Mouse (Mus musculus) midbrain, embryonic 12.5 days (tissue): ENCODE data around the gene Gpr157. TPM values are rescaled to one million over a fixed set of nuclear protein-coding genes. Genes with fewer than 3 reads are reported as not detected.

Source experiments
- ATAC-seq: fragments of 200-750 bp; cut with Nextera tagmentation; 2 replicates; pipeline ENCODE4 v1.8.0; 2017; ENCODE audit warnings: low read depth, moderate TSS enrichment, moderate library complexity; ENCODE audit not compliant: low FRiP score
- H3K27ac ChIP-seq: fragments of 300-500 bp; sonication (generic); replicated peaks from 2 replicates; pipeline ENCODE4 v1.5.1; 2016; ENCODE audit warnings: mild to moderate bottlenecking
- H3K27me3 ChIP-seq: fragments of 300-500 bp; sonication (generic); 2 replicates; pipeline ENCODE4 v1.6.1; 2016; ENCODE audit warnings: mild to moderate bottlenecking
- H3K36me3 ChIP-seq: fragments of 300-500 bp; sonication (generic); 2 replicates; pipeline ENCODE4 v1.6.1; 2016
- H3K4me1 ChIP-seq: fragments of 300-500 bp; sonication (generic); 2 replicates; pipeline ENCODE4 v1.6.1; 2016
- H3K4me2 ChIP-seq: fragments of 300-500 bp; sonication (generic); replicated peaks from 2 replicates; pipeline ENCODE4 v1.6.1; 2016; ENCODE audit warnings: mild to moderate bottlenecking, moderate library complexity
- H3K4me3 ChIP-seq: fragments of 300-500 bp; sonication (generic); 2 replicates; pipeline ENCODE4 v1.5.1; 2016; ENCODE audit warnings: mild to moderate bottlenecking
- H3K9ac ChIP-seq: fragments of 300-500 bp; sonication (generic); replicated peaks from 2 replicates; pipeline ENCODE4 v1.6.1; 2016; ENCODE audit warnings: mild to moderate bottlenecking, moderate library complexity
- H3K9me3 ChIP-seq: fragments of 300-500 bp; sonication (generic); 2 replicates; pipeline ENCODE4 v1.6.1; 2016; ENCODE audit warnings: mild to moderate bottlenecking
- WGBS: fragments of 180-500 bp; shearing (Covaris S2); methylation state at CpG from one replicate; pipeline ENCODE4 v1.1.7; 2016; 5-methylcytosine and 5-hydroxymethylcytosine counted together
- polyA plus RNA-seq: library from polyadenylated mRNA; unstranded; fragments of >200 nt; fragmentation: Nextera tagmentation; extraction: Ambion mirVana; gene quantifications from 2 replicates; pipeline ENCODE4 v1.2.1, GENCODE M21; 2016

Gene Gpr157
- polyA plus RNA-seq, 1 experiment from 2014 or later, result 0.43 TPM

DNA sequence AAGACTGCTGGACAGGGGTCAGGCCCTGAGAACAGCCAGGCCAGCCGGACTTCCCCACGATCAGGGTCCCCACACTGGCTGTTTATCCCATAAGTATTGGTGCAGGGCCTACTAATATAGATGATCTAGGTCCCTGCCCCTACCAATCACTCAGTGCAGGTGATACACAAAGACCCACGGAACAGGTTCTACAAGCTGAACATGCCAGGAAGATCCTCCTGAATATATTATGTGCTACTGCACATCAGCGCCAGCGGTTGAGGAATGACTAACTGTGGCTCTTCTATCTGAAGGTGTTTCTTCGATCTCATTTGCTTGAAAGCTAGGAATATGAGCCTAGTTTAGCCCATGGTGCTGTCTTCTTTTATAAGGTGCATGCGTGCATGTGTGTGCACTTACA, 11.8 kb upstream of the Gpr157 start:
- no peaks in the 10 kb centered on the region for H3K36me3 ChIP-seq
- no peak overlapping the region for H3K4me3 ChIP-seq
- 89% methylated on average over 7 of the region's 7 CpGs for WGBS
- H3K9ac ChIP-seq, result no peak overlapping the region
- no peaks in the 10 kb centered on the region for H3K4me1 ChIP-seq
- H3K9me3 ChIP-seq, result no peaks in the 10 kb centered on the region
- no peak overlapping the region for H3K27ac ChIP-seq
- ATAC-seq, result no peak
- H3K27me3 ChIP-seq, result no peaks in the 10 kb centered on the region
- H3K4me2 ChIP-seq, result no peak overlapping the region

DNA sequence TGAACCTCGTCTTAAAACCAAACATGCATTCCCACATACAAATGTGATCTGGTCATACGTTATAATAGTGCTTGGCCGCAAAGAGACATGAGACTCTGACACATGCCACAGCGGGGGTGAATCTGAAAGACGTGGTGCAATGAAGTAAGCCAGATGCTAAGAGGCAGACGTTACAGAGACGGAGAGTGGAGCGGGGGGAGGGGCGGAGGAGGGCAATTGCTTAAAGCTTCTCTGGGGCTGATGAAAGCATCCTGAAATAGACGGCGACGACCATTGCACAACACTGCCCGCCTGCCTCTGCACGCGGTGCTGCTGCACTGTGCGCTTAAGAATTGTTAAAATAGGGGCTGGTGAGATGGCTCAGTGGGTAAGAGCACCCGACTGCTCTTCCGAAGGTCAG, 11.0 kb upstream of the Gpr157 start:
- ATAC-seq, result no peak
- H3K4me1 ChIP-seq, result no peaks in the 10 kb centered on the region
- no peak overlapping the region for H3K9ac ChIP-seq
- no peaks in the 10 kb centered on the region for H3K36me3 ChIP-seq
- H3K4me2 ChIP-seq, result no peak overlapping the region
- H3K9me3 ChIP-seq, result no peaks in the 10 kb centered on the region
- H3K4me3 ChIP-seq, result no peak overlapping the region
- WGBS, result 43% methylated on average over 18 of the region's 18 CpGs
- H3K27ac ChIP-seq, result no peak overlapping the region
- H3K27me3 ChIP-seq, result no peaks in the 10 kb centered on the region

DNA sequence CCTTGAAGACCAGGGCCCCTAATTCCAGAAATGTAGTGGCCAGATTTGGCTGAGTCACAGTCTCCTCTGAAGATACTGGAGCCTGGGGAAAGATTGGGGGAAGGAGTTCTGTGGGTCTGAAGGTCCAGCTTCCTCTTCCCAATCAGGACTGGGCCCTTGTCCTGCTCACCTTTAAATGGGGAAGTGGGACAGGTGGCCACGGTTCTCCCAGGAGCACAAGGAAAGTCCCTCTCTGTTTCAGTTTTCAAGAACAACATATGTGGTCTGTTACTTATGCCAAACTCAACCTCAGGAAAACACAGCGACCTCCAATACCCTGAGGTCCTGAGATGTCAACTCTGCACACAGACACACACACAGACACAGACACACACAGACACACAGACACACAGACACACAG, 8.5 kb upstream of the Gpr157 start:
- Histone ChIP-seq H3K36me3 (no peaks in the 10 kb centered on the region), H3K27me3 (no peaks in the 10 kb centered on the region), H3K9me3 (no peaks in the 10 kb centered on the region), H3K4me2 (no peak overlapping the region), H3K4me3 (no peak overlapping the region), H3K9ac (no peak overlapping the region), H3K4me1 (no peaks in the 10 kb centered on the region), H3K27ac (no peak overlapping the region)
- 74% methylated on average over 2 of the region's 2 CpGs for WGBS
- ATAC-seq, result no peak

DNA sequence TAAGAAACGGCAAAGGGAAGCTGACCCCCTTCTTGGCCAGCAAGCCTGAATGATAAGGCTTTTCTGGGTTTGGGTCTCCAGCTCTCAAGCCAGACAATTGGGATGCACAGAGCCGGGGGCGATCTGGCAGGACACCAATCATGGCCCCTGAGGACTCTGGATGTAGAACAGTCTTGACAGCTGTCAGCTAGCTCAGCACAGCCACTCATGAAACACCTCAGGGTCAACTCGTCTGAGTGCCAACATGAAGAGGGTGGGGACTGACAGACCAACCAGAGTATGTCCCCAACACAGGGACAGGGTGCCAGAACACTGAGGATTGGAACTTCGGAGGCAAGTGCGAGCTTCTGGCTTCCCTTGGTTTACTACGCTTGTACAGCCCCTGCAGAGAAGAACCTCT, 7.9 kb upstream of the Gpr157 start:
- Histone ChIP-seq H3K9ac (no peak overlapping the region), H3K27me3 (no peaks in the 10 kb centered on the region), H3K36me3 (no peaks in the 10 kb centered on the region), H3K4me1 (no peaks in the 10 kb centered on the region), H3K4me2 (no peak overlapping the region), H3K9me3 (0 out of 2 replicates have a peak, but pooled peaks cover 3% of the 10 kb centered on the region), H3K27ac (no peak overlapping the region), H3K4me3 (no peak overlapping the region)
- ATAC-seq, result no peak
- WGBS, result 83% methylated on average over 7 of the region's 7 CpGs

DNA sequence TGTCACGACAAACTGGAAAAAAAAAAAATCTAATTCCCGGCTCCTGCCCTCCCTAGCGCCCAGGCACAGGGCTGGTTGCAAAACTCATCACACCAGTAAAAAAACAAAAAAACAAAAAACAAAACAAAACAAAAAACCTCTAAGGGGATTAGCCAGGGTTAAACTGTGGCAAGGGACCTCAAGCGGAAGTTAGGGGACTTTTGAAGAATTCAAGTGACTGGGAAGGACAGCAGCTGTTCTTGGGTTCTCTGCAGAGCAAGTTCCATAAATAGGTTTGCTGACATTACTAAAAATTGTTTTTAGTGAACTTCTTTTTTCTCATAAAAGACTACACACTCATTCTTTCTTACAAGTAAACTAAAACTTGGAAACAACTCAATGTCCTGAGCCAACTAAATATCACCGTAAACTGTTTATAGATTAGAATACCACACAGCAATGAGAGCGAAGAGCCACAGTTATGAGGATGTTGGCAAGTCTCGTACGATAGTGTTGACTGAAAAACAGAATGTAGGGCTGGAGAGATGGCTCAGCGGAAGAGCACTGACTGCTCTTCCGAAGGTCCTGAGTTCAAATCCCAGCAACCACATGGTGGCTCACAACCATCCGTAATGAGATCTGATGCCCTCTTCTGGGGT, 6.7 kb upstream of the Gpr157 start:
- Histone ChIP-seq H3K36me3 (no peaks in the 10 kb centered on the region), H3K4me1 (no peaks in the 10 kb centered on the region), H3K27me3 (no peaks in the 10 kb centered on the region), H3K9me3 (0 out of 2 replicates have a peak, but pooled peaks cover 3% of the 10 kb centered on the region), H3K9ac (no peak overlapping the region), H3K4me3 (no peak overlapping the region), H3K27ac (no peak overlapping the region), H3K4me2 (no peak overlapping the region)
- ATAC-seq, result no peak
- 88% methylated on average over 11 of the region's 11 CpGs for WGBS

DNA sequence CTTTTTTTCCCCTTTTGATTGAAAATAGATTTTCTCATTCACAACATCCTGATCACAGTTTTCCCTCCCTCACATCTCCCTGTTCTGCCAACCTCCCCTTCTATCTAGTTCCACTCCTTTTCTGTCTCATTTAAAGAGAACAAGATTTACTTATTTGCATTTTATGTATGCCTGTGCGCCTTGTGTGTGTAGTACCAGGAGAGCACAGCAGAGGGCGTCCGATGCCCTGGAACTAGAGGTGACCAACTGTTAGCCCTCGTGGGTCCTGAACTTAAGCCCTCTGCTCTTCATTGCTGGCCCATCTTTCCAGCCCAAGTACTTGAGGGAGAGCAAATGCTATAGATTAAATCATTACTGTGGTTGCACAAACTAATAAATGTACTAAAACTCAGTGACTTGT, 1.8 kb upstream of the Gpr157 start:
- Histone ChIP-seq H3K9me3 (0 out of 2 replicates have a peak, but pooled peaks cover 3% of the 10 kb centered on the region), H3K27ac (no peak overlapping the region), H3K4me1 (peaks cover 12% of the 10 kb centered on the region), H3K27me3 (peaks cover 30% of the 10 kb centered on the region), H3K9ac (no peak overlapping the region), H3K36me3 (no peaks in the 10 kb centered on the region), H3K4me3 (no peak overlapping the region), H3K4me2 (no peak overlapping the region)
- 81% methylated on average over 4 of the region's 4 CpGs for WGBS
- no peak for ATAC-seq

DNA sequence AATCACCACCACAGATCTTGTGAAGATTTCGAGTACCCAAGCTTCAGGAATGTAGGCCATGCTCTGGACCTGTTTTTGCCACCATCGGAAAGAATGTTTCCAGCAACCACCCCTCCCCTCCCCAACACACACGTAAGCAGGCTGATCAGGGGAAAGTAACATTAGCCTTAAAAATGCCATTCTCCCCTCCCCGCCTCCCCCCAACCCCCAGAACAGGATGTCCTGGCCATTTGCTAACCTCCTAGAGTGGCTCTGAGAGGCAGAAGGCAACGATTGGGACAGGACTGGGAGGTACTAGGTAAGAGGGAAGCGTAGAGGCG, 364 bp upstream of the Gpr157 start:
- peak overlapping the region; percentile 99 for H3K4me2 ChIP-seq
- H3K4me1 ChIP-seq, result peaks cover 12% of the 10 kb centered on the region
- H3K9me3 ChIP-seq, result 0 out of 2 replicates have a peak, but pooled peaks cover 3% of the 10 kb centered on the region
- H3K27ac ChIP-seq, result no peak overlapping the region
- no peak for ATAC-seq
- H3K9ac ChIP-seq, result no peak overlapping the region; the same call in 1 of the 2 replicates
- no peaks in the 10 kb centered on the region for H3K36me3 ChIP-seq
- peak overlapping the region; percentile 53 for H3K4me3 ChIP-seq
- H3K27me3 ChIP-seq, result peaks cover 40% of the 10 kb centered on the region
- WGBS, result under 1% methylated on average over 7 of the region's 7 CpGs

DNA sequence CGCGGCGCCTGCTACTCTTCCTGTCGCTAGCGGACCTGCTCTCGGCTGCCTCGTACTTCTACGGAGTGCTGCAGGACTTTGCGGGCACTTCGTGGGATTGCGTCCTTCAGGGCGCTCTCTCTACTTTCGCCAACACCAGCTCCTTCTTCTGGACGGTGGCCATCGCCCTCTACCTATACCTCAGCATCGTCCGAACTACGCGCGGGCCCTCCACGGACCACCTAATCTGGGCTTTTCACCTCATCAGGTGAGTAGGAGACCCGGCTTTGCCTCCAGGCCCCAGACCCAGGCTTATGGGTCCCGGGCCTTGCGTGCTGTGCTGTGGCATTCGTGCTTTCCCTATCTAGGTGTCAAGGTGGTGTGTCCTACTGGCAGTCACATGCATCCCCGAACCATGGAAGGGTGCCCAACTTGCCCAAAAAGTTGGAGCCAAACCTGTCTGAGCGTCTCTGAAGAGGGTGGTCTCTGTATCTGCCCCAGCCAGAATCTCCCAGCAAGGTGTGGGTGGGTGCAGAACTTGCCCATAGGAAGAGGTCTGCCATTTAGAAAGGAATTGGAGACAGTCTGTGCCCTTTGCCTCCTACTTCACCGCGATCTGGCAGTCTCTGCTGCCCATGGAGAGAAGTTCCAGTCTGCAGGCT, 845 bp downstream of the Gpr157 start:
- peak overlapping the region; percentile 54 for H3K9ac ChIP-seq
- 0 out of 2 replicates have a peak, but pooled peaks cover 3% of the 10 kb centered on the region for H3K9me3 ChIP-seq
- H3K36me3 ChIP-seq, result no peaks in the 10 kb centered on the region
- peak overlapping the region; percentile 99 for H3K4me2 ChIP-seq
- H3K4me3 ChIP-seq, result peak overlapping the region; percentile 53
- H3K4me1 ChIP-seq, result peaks cover 12% of the 10 kb centered on the region
- WGBS, result 16% methylated on average over 29 of the region's 29 CpGs
- H3K27ac ChIP-seq, result no peak overlapping the region
- H3K27me3 ChIP-seq, result peaks cover 53% of the 10 kb centered on the region
- no peak for ATAC-seq

DNA sequence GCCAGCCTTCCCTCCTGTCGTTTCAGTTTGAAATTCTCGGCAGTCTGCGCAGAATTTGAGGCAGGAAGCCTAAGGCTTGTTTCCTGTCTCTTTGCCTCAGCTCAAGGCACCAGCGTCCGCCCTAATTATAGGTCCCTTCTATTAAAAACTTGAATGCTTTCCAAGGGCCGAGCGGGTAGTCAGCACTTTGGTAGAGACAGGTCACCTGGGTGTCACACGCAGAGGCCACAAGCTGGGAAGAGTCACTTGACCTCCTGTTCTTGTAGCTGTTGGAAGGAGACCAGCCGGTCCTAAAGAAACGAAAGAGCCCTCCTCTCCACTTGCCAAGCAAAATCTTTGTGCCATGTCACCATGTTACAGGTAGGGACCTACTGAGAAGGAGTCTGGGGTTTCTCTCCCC, 2.0 kb downstream of the Gpr157 start:
- H3K4me2 ChIP-seq, result no peak overlapping the region
- no peak overlapping the region for H3K4me3 ChIP-seq
- no peaks in the 10 kb centered on the region for H3K9me3 ChIP-seq
- ATAC-seq, result no peak
- WGBS, result 83% methylated on average over 10 of the region's 10 CpGs
- H3K27ac ChIP-seq, result no peak overlapping the region
- peaks cover 58% of the 10 kb centered on the region for H3K27me3 ChIP-seq
- no peaks in the 10 kb centered on the region for H3K36me3 ChIP-seq
- peaks cover 17% of the 10 kb centered on the region for H3K4me1 ChIP-seq
- H3K9ac ChIP-seq, result no peak overlapping the region

DNA sequence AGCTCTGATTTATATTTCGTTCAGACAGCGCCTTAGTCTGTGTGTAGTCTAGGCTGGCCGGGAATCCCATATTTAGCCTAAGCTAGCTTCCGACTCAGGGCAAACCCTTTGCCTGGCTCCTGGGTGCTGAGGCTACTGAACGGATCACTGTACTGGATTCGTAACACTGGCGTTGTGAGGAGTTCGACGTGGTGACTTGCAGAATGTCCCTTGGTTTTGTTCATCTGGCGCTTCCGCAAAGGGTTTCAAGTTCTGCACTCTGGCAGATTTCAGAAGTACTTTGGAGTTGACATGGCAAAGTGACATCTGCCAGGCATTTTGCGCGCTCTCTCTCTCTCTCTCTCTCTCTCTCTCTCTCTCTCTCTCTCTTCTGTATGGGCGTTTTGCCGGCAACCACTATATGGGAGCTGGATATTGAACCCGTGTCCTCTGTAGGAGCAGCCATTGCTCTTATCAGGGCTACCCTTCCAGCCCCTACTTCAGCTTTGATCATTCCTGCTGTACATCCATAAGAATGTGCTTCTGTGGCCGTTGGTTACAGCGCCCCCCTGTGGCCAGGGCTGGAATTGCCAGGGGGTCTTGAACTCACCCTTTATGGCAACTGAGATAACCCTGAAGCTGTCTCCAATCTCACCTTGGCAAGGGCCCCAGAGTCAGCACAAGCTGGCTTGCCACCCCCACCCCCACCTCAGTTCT, 4.9 kb downstream of the Gpr157 start:
- 85% methylated on average over 18 of the region's 18 CpGs for WGBS
- peaks cover 23% of the 10 kb centered on the region for H3K4me1 ChIP-seq

DNA sequence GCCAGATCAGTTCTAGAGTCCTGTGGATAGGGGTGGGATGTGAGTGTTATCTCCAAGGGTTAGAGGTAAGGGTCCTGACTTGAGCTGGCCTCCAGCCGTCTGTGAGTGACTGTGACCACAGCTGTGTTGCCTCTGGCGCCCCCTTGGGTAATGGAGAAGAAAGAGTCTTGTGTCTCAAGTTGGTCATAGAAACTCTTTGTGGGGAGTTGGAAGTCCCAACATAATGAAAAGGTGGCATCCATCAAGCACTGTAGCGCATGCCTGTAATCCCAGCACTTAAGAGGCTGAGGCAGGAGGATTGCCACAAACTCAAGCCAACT, 5.4 kb downstream of the Gpr157 start:
- no peak for ATAC-seq

More for the DNA sequence above, 4.9 kb downstream of the Gpr157 start:
- Histone ChIP-seq H3K4me2 (no peak overlapping the region), H3K4me3 (no peak overlapping the region), H3K27ac (no peak overlapping the region), H3K27me3 (peaks cover 79% of the 10 kb centered on the region), H3K36me3 (no peaks in the 10 kb centered on the region), H3K9ac (no peak overlapping the region), H3K9me3 (no peaks in the 10 kb centered on the region)
- ATAC-seq, result no peak

DNA sequence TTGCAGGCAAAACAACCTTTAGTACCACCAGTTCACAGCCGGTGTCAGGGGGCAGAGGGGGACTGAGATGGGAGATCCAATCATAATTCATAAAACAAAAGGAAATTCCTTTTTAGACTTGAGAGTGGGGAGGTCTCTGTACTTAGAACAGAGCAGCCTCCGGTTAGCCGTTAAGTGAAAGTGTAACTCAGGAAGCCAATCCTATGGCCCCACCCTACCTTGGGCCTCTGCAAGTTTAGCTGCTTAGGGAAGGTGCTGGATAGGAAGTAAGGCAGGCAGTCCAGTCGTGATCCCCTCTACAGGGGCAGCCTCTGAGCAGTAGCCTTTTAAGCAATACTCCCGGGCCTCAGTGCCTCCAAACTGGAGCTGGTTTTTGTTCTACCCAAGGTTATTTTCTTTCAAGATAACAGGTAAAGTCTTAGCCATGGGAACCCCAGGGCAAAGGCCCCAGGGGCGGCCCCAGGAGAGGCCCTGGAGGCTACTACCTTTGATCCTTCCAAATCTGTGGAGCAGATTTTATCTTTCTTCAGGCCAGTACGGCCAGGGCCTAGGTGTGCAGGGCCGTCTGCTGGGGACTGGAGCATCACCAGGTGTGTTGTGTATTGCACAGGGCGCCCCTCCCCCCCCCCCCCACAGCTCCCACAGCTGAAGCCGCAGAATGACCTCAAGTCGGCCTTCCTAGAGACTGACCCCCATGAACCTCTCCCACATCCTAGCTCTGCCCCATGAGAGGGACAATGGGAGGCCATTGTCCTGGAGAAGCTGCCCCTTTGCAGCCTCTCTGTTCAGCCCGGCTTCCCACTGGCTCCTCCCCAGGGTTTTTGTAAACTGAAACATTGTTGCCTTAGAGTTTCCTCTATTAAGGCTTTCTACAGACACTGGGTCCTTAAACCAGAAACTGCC, 6.6 kb downstream of the Gpr157 start:
- no peak overlapping the region for H3K9ac ChIP-seq
- H3K27ac ChIP-seq, result no peak overlapping the region
- ATAC-seq, result no peak
- H3K27me3 ChIP-seq, result peaks cover 82% of the 10 kb centered on the region
- no peaks in the 10 kb centered on the region for H3K9me3 ChIP-seq
- H3K36me3 ChIP-seq, result no peaks in the 10 kb centered on the region
- no peak overlapping the region for H3K4me3 ChIP-seq
- H3K4me2 ChIP-seq, result no peak overlapping the region
- H3K4me1 ChIP-seq, result peaks cover 15% of the 10 kb centered on the region
- WGBS, result 27% methylated on average over 10 of the region's 12 CpGs

More for the DNA sequence above, 5.4 kb downstream of the Gpr157 start:
- Histone ChIP-seq H3K4me2 (no peak overlapping the region), H3K27me3 (peaks cover 83% of the 10 kb centered on the region), H3K36me3 (no peaks in the 10 kb centered on the region), H3K9me3 (no peaks in the 10 kb centered on the region), H3K9ac (no peak overlapping the region), H3K4me3 (no peak overlapping the region), H3K4me1 (peaks cover 21% of the 10 kb centered on the region), H3K27ac (no peak overlapping the region)
- WGBS, result 51% methylated on average over 3 of the region's 3 CpGs
